Mouse (Mus musculus) cerebellum, adult 2 months (tissue): ENCODE measurements around the gene Ccdc92b. TPM values are rescaled to one million over a fixed set of nuclear protein-coding genes. Genes with fewer than 3 reads are reported as not detected.
A peak's percentile ranks its signal among the peaks of the same experiment; 100 is the strongest.

ENCODE experiments used
- DNase-seq, 2 experiments: peaks; one replicate each; pipeline ENCODE4 v3.0.0; 2021
- H3K27ac ChIP-seq: fragments of 200-500 bp; 2 replicates; pipeline ENCODE4 v1.5.1; 2012; ENCODE audit warnings: low read length, control low read depth, inconsistent platforms; ENCODE audit not compliant: insufficient read depth
- H3K27me3 ChIP-seq: fragments of 200-500 bp; 2 replicates; pipeline ENCODE4 v1.6.1; 2012; ENCODE audit warnings: inconsistent platforms, mild to moderate bottlenecking, low read length, moderate library complexity; ENCODE audit not compliant: control insufficient read depth, insufficient read depth
- H3K4me1 ChIP-seq: fragments of 200-500 bp; 2 replicates; pipeline ENCODE4 v1.6.1; 2011; ENCODE audit warnings: low read length; ENCODE audit not compliant: control insufficient read depth, insufficient read depth
- H3K4me3 ChIP-seq: fragments of 200-500 bp; replicated peaks from 2 replicates; pipeline ENCODE3; 2011; ENCODE audit warnings: mild to moderate bottlenecking, low read depth, low read length, control low read depth; ENCODE audit not compliant: insufficient read depth
- CTCF ChIP-seq: fragments of 200-500 bp; IDR thresholded peaks from 2 replicates; pipeline ENCODE4 v1.5.1; 2011; ENCODE audit warnings: low read depth, mild to moderate bottlenecking, control low read depth, low read length, moderate library complexity, borderline replicate concordance; ENCODE audit not compliant: insufficient read depth
- POLR2A ChIP-seq: fragments of 200-500 bp; IDR thresholded peaks from 2 replicates; pipeline ENCODE4 v1.6.1; 2011; ENCODE audit warnings: low read length, control low read depth, borderline replicate concordance; ENCODE audit not compliant: insufficient read depth
- WGBS: fragments of 180-500 bp; shearing (Covaris S2); methylation state at CpG from one replicate; pipeline ENCODE4 v1.1.7; 2018; 5-methylcytosine and 5-hydroxymethylcytosine counted together
- polyA plus RNA-seq: library from polyadenylated mRNA; depleted of rRNA; stranded (reverse); fragments of >200 nt; gene quantifications from 2 replicates; pipeline ENCODE4 v1.2.3, GENCODE M21; 2012

The Ccdc92b gene
- polyA plus RNA-seq, 1 experiment: 22.7 TPM

DNA sequence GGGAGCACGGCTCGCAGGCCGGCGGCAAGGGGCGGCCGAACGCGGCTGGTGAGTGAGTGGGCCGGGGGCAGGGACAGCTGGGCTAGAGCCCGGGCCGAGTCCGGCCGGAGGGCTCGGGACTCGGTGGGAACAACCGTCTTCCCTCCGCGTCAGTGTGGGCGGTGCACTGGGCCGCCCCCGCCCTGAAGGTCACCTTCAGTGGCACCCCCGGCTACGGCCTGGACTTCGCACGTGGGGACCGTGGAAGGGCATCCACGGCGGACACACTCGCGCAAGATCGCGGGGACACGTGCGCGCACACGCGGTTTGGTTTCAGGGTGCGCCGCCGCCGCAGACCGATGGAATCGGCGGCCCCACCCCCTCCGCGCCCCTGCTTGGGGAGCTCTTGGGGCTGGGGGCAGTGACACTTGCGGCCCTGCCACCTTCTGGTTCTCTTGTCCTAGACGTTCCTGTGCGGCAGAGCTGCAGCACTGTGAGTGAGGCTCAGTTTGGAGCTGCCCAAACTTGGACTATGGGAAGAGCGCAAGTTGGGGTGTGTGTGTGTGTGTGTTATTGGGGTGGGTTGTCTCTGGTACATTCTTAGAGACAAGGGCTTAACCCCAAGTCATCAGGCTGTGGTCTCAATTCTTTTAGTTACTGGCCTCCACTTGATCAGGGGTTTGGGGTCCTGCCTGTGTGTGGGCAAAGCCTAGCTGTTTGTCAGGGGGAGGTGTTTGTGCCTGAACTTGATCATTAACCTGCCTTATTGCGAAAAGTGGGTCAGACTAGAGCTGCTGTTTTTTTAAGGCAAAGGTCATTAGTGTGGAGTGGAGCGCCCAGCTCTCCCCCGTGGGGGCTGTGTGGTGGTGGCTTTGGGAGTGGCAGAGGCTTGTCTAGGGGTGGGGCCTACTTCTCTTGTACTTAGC is 30.5 kb downstream of the Ccdc92b start:
- DNase-seq: no peak
- under 1% methylated on average over 50 of the region's 53 CpGs for WGBS
- Histone ChIP-seq H3K4me3 (peak overlapping the region; percentile 59), H3K4me1 (peaks cover 19% of the 10 kb centered on the region), H3K27ac (peak overlapping the region; percentile 27), H3K27me3 (no peaks in the 10 kb centered on the region)
- no peak for TF ChIP-seq POLR2A
- TF ChIP-seq CTCF: no peak

DNA sequence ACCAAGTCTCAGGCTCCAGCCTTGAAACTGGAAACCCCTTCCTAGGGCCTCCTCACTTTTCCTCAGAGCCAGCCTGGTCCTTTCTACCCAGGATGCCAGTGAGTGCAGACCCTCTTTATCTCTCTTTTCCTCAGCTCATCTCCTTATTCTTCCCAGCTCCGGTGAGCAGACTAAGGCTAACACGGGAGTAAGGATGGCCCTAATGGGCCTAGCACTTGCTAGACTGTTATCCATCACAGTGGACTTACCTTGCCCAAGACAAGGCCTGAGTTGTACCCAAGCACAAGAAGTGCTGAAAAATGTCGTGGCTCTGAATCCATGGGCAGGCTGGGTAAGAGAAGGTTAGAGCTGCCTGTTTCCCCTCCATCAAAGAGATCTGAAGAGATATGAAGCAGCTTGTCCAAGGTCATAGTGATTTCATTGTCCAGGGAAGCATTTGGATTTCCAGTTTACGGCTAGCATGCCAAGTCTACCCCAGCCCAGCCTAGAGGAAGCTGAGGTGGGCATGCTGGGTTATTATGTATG is 31.2 kb downstream of the Ccdc92b start:
- Histone ChIP-seq H3K27ac (no peak overlapping the region), H3K27me3 (no peaks in the 10 kb centered on the region), H3K4me1 (peaks cover 19% of the 10 kb centered on the region), H3K4me3 (peak overlapping the region; percentile 59)
- DNase-seq: no peak
- TF ChIP-seq POLR2A: no peak
- no peak for TF ChIP-seq CTCF
- WGBS: 33% methylated on average over 4 of the region's 4 CpGs

DNA sequence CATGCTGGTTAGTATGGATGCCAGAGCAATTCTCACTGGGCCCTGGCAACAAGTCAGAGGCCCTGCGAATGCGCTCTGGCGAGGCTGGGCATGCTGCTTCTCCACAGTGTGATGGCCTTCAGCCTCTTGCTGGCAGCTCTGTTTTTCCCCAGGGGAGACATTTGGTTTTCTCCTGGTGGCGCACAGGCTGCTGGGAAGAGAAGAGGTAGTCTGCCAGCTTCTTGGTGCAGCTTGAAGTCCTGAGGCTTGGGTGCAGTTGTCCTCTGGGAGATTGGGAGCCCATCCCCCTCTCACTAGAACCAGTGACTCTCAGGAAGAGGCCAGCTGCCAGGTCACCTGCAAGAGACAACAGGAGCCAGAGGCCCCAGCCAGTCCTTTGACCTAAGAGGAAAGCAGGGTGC is 33.4 kb downstream of the Ccdc92b start:
- H3K27ac ChIP-seq: peak overlapping the region; percentile 68
- 1% methylated on average over 4 of the region's 4 CpGs for whole genome bisulfite sequencing
- TF ChIP-seq CTCF (no peak), POLR2A (no peak)
- H3K4me3 ChIP-seq: peak overlapping the region; percentile 2
- H3K27me3 ChIP-seq: no peaks in the 10 kb centered on the region
- H3K4me1 ChIP-seq: peaks cover 23% of the 10 kb centered on the region
- peak; percentile 56 to 67 for DNase-seq

DNA sequence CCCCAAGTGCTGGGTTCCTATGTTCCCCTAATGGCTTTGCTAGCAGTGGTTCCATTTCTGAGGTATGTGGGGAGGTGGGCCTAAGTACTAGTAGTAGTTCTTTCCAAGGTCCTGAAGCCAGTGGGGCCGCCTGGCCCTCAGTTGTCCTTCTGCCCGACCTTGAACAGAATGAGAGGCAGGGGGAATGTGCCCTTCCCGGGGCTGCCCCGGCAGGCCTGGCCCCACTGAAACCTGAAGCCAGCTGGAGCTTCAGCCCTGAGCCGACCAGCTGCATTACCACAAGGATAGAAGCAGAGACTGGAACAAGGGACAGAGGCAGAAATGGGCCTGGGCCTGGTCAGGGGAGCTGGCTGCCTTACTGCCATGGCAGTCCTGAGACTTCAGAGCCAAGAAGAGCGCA is 34.0 kb downstream of the Ccdc92b start:
- Histone ChIP-seq H3K27ac (peak overlapping the region; percentile 68), H3K4me3 (no peak overlapping the region), H3K27me3 (no peaks in the 10 kb centered on the region), H3K4me1 (peaks cover 23% of the 10 kb centered on the region)
- WGBS: 34% methylated on average over 6 of the region's 6 CpGs
- TF ChIP-seq CTCF (no peak), POLR2A (no peak)
- DNase-seq: no peak

DNA sequence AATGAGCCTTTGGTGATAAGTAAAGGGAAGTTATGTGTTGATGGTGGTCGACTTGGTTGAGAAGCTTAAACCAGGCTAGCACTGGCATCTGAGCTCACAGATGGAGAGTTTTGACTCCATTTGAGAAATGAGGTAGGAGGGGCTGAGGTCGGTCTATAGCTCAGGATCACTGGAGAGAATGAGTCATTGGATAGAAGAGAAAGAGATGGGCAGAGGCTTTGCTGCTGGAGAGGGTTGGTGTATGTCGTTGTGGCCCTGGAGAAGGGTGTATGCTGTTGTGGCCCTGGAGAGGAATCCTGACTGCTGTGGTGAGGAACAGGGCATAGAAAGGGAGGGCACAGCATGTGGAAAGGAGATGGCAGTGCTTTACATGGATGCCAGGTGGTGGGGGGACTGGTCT is 36.5 kb downstream of the Ccdc92b start:
- Histone ChIP-seq H3K4me1 (peaks cover 19% of the 10 kb centered on the region), H3K4me3 (no peak overlapping the region), H3K27ac (no peak overlapping the region), H3K27me3 (no peaks in the 10 kb centered on the region)
- WGBS: 48% methylated on average over 3 of the region's 3 CpGs
- DNase-seq: no peak
- TF ChIP-seq CTCF: no peak
- no peak for TF ChIP-seq POLR2A

DNA sequence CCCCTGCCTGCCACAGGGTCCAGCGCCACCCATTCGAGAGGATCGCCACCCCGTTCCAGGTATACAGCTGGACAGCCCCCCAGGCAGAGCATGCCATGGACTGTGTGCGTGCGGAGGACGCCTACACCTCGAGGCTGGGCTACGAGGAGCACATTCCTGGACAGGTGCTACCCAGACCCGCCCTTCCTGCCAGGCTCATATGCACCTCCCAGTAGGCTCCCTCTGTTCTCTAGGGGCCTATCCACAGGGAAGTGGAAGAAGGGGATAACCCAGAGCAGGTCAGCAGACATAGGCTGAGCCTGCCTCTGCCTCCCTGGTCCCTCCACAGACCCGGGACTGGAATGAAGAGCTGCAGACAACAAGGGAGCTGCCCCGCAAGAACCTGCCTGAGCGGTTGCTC is 40.9 kb downstream of the Ccdc92b start:
- TF ChIP-seq POLR2A: no peak
- TF ChIP-seq CTCF: no peak
- 93% methylated on average over 13 of the region's 13 CpGs for WGBS
- no peak for DNase-seq

DNA sequence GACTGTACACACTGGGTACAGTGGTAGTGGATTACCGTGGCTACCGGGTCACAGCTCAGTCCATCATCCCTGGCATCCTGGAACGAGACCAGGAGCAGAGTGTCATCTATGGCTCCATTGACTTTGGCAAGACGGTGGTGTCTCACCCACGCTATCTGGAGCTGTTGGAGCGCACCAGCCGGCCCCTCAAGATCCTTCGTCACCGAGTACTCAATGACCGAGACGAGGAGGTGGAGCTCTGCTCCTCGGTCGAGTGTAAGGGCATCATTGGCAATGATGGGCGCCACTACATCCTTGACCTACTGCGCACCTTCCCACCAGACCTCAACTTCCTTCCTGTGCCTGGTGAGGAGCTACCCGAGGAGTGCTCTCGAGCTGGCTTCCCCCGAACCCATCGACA is 42.2 kb downstream of the Ccdc92b start:
- no peaks in the 10 kb centered on the region for H3K4me1 ChIP-seq
- no peaks in the 10 kb centered on the region for H3K27me3 ChIP-seq
- peak in 1 of 2 experiments; percentile 7 for DNase-seq
- H3K27ac ChIP-seq: no peak overlapping the region
- TF ChIP-seq CTCF (no peak), POLR2A (no peak)
- H3K4me3 ChIP-seq: no peak overlapping the region
- WGBS: 92% methylated on average over 19 of the region's 19 CpGs

More for the DNA sequence above, 40.9 kb downstream of the Ccdc92b start:
- Histone ChIP-seq H3K4me1 (peaks cover 4% of the 10 kb centered on the region; the same call in 1 of the 2 replicates), H3K27ac (no peak overlapping the region), H3K27me3 (no peaks in the 10 kb centered on the region), H3K4me3 (no peak overlapping the region)

DNA sequence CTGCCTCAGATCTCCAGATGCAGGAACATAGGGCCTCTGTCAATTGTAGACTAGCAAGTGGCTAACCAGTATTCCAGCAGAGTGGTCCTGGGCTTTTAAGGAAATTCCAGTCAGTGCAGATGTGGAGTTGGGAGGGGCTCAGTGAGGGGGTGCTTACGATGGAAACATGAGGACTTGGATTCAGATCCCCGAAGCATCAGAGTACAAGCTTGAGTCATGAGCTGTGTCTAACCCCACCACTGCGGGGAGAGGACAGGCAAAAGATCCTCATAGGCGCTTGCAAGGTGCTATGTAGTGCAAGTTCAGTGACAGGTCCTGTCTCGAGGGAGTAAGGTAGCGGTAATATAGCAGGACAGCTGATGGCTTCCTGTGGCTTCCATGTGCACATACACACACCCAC is 42.8 kb downstream of the Ccdc92b start:
- H3K27me3 ChIP-seq: no peaks in the 10 kb centered on the region
- H3K4me1 ChIP-seq: no peaks in the 10 kb centered on the region
- TF ChIP-seq CTCF: no peak
- TF ChIP-seq POLR2A: no peak
- H3K4me3 ChIP-seq: no peak overlapping the region
- DNase-seq: no peak
- H3K27ac ChIP-seq: no peak overlapping the region
- WGBS: 89% methylated on average over 6 of the region's 6 CpGs
